Mouse (Mus musculus) right cerebral cortex, adult 2 months (tissue): ENCODE results near the gene Itga11.
A peak's percentile ranks its signal among the peaks of the same experiment; 100 is the strongest.

Experiments
- DNase-seq, 2 experiments: peaks; one replicate each; pipeline ENCODE4 v3.0.0; 2021 to 2022; ENCODE audit warnings: low spot score in 2 of 2

The Itga11 gene

GRCm38 (mm10) chr9:62677641-62678549 lies at the start of gene Itga11:
Gene Itga11 (plus strand): TSS chr9:62677826.
- DNase-seq = no peak

DNA sequence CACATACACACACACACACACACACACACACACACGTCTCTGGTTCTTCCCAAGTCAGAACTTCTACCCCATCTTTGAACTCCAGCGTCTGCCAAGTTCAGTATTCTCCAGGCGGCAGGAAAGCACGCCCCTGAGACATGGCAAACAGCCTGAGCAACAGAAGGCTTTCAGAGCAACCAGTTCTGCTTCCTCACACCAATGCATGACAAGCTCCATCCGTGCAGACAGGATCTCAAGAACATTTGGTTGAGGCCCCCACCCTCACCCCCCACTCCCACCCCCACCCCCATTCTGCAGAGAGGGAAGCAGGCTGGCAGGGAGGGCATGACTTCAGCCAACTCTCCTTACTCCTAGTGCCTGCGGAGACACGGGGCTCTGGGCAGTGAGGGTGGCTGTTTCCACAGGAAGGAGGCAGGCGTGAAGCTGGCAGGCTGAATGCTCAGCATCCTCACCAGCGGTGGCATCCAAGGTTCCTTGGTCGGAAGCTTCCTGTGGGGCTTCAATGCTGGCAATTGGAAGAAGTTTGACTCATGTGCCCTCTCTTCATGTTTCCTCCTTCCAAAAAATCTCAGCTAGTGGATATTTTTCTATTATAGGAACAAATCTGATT lies 46.9 kb upstream of the Itga11 start:
- DNase-seq = peak; percentile 25 to 50

GRCm38 (mm10) chr9:62632392-62632791 lies 45.2 kb upstream of the Itga11 start:
- peak; percentile 67 to 75 for DNase-seq

GRCm38 (mm10) chr9:62638045-62638444 lies 39.6 kb upstream of the Itga11 start:
- no peak for DNase-seq

- DNase-seq = no peak
Measured at GRCm38 (mm10) chr9:62639686-62640085, 37.9 kb upstream of the Itga11 start.

- DNase-seq = no peak
Measured at GRCm38 (mm10) chr9:62640188-62640587, 37.4 kb upstream of the Itga11 start.

- no peak for DNase-seq
Measured at GRCm38 (mm10) chr9:62645716-62646400, 31.8 kb upstream of the Itga11 start.

DNA sequence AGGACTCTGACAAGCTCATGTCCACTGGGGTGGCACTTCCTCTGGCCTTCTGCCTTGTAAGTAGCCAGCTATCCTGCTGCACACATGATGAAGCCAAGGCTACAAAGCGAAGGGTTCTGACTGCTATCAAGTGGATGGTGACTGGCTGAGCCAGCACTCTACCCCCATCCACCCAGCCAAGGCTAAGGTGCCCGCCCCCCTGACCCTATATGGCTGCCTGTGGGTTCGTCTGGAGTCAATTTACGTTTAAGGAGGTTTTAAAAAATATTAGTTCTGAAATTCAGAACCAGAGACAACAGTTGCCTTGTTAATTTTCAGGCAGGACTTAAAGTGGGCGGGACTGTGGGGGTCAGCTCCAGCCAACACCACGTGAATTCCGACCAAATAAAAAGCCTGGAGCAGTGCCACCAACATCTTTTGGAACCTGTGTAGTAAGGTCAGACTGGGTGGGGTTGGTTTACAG lies 30.9 kb upstream of the Itga11 start:
- DNase-seq = no peak

DNA sequence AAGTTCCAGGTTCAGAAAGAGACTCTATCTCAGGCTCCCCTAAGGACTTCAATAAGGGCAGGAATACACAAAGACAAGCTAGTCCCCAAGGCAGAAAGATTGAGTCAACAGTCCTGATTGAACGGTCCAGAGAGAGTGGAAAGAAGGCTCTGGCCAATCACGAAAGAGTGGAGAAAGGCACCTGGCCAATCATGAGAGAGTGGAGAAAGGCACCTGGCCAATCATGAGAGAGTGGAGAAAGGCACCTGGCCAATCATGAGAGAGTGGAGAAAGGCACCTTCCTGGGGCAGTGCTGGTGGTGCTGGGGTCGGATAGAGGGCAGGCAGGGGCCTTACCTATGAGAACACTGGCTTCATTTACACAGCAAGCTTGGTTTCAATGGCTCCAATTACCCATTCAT lies 28.2 kb upstream of the Itga11 start:
- no peak for DNase-seq

- no peak for DNase-seq
Measured at GRCm38 (mm10) chr9:62650764-62651163, 26.9 kb upstream of the Itga11 start.

- DNase-seq = no peak
Measured at GRCm38 (mm10) chr9:62654336-62654735, 23.3 kb upstream of the Itga11 start.

- DNase-seq = no peak
Measured at GRCm38 (mm10) chr9:62658016-62658415, 19.6 kb upstream of the Itga11 start.

- no peak for DNase-seq
Measured at GRCm38 (mm10) chr9:62659026-62659425, 18.6 kb upstream of the Itga11 start.

GRCm38 (mm10) chr9:62660971-62661370 lies 16.7 kb upstream of the Itga11 start:
- peak in 1 of 2 experiments; percentile 19 for DNase-seq

DNA sequence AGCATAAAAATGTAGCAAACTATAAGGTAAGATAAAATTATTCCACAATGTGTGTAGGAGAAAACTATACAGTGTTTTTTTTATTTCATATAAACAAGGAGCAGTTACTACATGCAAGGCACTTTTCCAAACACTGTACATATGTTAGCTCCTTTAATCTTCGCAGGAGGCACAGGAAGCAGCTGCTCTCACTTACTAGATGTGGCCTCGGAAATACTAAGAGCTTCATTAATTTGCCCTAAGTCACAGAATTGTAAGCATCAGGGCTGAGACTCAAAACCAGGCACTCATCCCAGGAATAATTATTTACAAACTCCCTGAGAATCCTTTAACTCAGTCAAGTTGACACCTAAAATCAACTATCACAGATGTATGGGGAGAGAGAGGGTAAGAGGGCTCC lies 14.2 kb upstream of the Itga11 start:
- no peak for DNase-seq

- no peak for DNase-seq
Measured at GRCm38 (mm10) chr9:62664115-62664725, 13.4 kb upstream of the Itga11 start.

- DNase-seq = no peak
Measured at GRCm38 (mm10) chr9:62665892-62666291, 11.7 kb upstream of the Itga11 start.

- DNase-seq = no peak
Measured at GRCm38 (mm10) chr9:62668503-62668902, 9.1 kb upstream of the Itga11 start.

GRCm38 (mm10) chr9:62673241-62673640 lies 4.4 kb upstream of the Itga11 start:
- DNase-seq = peak; percentile 23 to 26

DNA sequence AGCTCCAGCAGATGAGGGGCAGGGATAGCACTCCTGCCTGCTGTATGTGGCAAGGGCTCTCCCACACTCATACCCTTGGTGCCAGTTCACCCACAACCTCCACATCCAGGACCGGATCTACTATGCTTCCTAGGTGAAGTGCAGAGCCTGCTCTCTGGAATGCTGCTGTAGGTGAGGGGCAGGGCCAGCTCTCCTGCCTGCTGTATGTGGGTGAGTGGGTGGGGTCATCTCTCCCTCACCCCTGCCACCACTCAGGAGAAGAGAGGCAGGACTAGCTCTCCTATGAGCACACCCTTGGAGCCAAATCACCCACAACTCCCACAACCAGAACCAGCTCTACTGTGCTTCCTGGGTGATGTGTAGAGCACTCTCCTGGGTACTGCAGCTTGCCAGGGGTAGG lies 2.5 kb upstream of the Itga11 start:
- no peak for DNase-seq

DNA sequence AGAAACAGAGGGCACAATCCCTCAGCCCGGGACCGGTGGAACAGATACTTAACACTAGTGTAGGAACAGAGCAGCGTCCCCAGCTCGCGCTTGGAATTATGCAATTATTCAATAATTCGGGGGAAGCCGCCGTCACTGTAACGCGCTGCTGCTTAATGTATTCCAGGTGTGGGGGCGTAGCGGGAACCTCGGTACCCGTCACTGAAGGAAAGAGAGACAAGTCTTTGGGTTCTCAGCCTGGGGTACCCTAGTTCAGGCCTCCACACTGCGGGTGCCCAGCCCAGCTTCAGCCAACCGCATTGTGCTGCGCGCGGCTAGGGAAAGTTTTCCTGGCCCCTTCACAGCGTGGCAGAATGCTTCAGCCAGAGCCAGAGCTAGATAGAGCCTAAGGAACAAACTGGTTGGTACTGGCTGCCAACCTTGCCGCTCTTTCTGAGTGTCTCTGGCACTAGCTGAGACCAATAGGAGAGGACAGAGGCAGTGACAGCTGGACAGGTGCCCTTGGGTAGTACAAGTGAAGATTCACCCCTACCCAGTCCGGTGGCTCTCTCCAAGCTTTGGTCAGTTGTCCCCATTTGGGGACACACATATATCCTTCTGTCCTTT lies 1.0 kb downstream of the Itga11 start:
- DNase-seq = peak; percentile 37 to 44

- no peak for DNase-seq
Measured at GRCm38 (mm10) chr9:62679398-62679797, 1.8 kb downstream of the Itga11 start.
